Mouse (Mus musculus) limb, embryonic 12.5 days (tissue): Measurements from ENCODE around the gene Tmem258. TPM values are rescaled to one million over a fixed set of nuclear protein-coding genes. Genes with fewer than 3 reads are reported as not detected.

Experiments
- ATAC-seq: fragments of 200-750 bp; cut with Nextera tagmentation; 2 replicates; pipeline ENCODE4 v1.8.0; 2017; ENCODE audit warnings: low read depth, moderate TSS enrichment; ENCODE audit not compliant: insufficient number of reproducible peaks, insufficient read depth, low FRiP score, low TSS enrichment
- H3K27ac ChIP-seq: fragments of 300-500 bp; sonication (generic); 2 replicates; pipeline ENCODE4 v1.5.1; 2016; ENCODE audit warnings: mild to moderate bottlenecking, moderate library complexity
- H3K27me3 ChIP-seq: fragments of 300-500 bp; sonication (generic); 2 replicates; pipeline ENCODE4 v1.6.1; 2016; ENCODE audit warnings: mild to moderate bottlenecking, moderate library complexity
- H3K36me3 ChIP-seq: fragments of 300-500 bp; sonication (generic); 2 replicates; pipeline ENCODE4 v1.6.1; 2016; ENCODE audit warnings: mild to moderate bottlenecking, moderate library complexity
- H3K4me1 ChIP-seq: fragments of 300-500 bp; sonication (generic); replicated peaks from 2 replicates; pipeline ENCODE4 v1.6.1; 2016
- H3K4me2 ChIP-seq: fragments of 300-500 bp; sonication (generic); 2 replicates; pipeline ENCODE4 v1.6.1; 2016; ENCODE audit warnings: mild to moderate bottlenecking, moderate library complexity
- H3K4me3 ChIP-seq: fragments of 300-500 bp; sonication (generic); replicated peaks from 2 replicates; pipeline ENCODE4 v1.5.1; 2016; ENCODE audit warnings: mild to moderate bottlenecking
- H3K9ac ChIP-seq: fragments of 300-500 bp; sonication (generic); replicated peaks from 2 replicates; pipeline ENCODE4 v1.6.1; 2016; ENCODE audit warnings: mild to moderate bottlenecking, moderate library complexity
- H3K9me3 ChIP-seq: fragments of 300-500 bp; sonication (generic); 2 replicates; pipeline ENCODE4 v1.6.1; 2016; ENCODE audit warnings: mild to moderate bottlenecking, moderate library complexity
- WGBS: fragments of 180-500 bp; shearing (Covaris S2); methylation state at CpG from one replicate; pipeline ENCODE4 v1.1.7; 2016; 5-methylcytosine and 5-hydroxymethylcytosine counted together
- microRNA-seq: library from miRNA; unstranded; fragments of <30 nt; microRNA quantifications from one replicate; pipeline ENCODE4, GENCODE M21; 2017
- polyA plus RNA-seq: library from polyadenylated mRNA; unstranded; fragments of >200 nt; fragmentation: Nextera tagmentation; extraction: Ambion mirVana; gene quantifications from 2 replicates; pipeline ENCODE4 v1.2.1, GENCODE M21; 2016

Gene Tmem258
- polyA plus RNA-seq, 1 experiment from 2014 or later, result 421 TPM

DNA sequence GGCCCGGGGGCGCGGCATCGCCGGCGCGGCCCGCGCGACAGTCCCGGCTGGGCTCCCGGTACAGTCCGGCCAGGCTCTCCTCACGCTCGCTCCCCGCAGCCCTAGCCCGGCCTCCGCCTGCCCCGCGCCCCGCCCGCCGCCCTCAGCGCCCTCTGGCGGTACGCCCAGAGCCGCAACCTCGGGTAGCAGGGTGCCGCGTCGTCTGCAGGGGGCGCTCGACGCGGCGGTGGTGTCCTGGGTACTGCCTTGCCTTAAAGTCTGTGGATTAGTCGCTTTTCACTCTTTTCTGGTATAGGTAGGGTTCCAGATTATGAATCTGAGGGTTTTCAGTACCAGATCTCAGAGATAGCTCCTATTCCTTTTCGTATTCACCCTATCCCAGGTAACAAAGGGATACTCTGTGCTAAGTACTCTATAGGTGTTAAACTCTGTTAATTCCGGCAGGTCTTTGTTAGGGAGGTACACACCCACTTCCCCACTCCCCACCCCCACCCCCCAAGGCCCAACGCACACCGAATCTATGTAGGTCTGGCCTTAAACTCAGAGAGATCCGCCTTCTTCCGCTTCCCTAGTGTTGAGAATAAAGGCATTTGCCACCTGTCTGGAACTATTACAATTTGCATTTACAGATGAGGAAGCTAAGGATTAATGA is 37.0 kb downstream of the Tmem258 start, which contains the start of gene Myrf:
TSS of gene Myrf (minus strand) at position 95 of the 652 bp plus-strand sequence.
- no peaks in the 10 kb centered on the region for H3K36me3 ChIP-seq
- H3K27ac ChIP-seq, result no peak within 1 kb of the TSS
- H3K9me3 ChIP-seq, result no peaks in the 10 kb centered on the region
- H3K27me3 ChIP-seq, result no peaks in the 10 kb centered on the region; the same call in 1 of the 2 replicates
- H3K4me1 ChIP-seq, result peaks cover 41% of the 10 kb centered on the region
- peak within 1 kb of the TSS; percentile 78 for H3K4me2 ChIP-seq
- WGBS, result 8% methylated on average over 42 of the region's 43 CpGs
- H3K4me3 ChIP-seq, result peak within 1 kb of the TSS; percentile 55
- H3K9ac ChIP-seq, result peak within 1 kb of the TSS; percentile 72
- peak; percentile 48 for ATAC-seq

DNA sequence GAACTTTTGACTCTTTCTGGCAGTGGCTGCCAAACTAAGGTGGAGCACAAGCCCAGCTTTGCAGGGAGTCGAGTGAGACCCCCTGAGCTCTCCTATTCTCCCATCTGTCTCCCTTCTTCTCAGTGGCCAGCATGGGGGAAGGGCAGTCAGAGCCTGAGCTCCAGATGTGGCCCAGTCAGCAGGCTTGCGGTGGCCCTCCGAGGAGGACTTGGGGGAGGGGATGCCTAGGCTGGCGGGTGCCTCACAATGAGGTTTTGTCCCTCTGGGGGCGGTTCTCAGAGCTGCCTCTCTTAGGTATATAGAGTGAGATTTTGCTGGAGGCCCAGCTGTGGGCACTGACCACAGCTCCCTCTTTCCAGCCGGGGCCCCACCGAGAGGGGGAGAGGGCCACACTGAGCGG is 39.1 kb downstream of the Tmem258 start:
- Histone ChIP-seq H3K4me3 (no peak overlapping the region), H3K27ac (peak overlapping the region; percentile 51), H3K9me3 (no peaks in the 10 kb centered on the region), H3K9ac (0 out of 2 replicates have a peak overlapping the region, but pooled peaks have one; percentile 13), H3K4me1 (peaks cover 59% of the 10 kb centered on the region), H3K4me2 (0 out of 2 replicates have a peak overlapping the region, but pooled peaks have one; percentile 6), H3K27me3 (peaks cover 5% of the 10 kb centered on the region; the same call in 1 of the 2 replicates), H3K36me3 (0 out of 2 replicates have a peak, but pooled peaks cover 7% of the 10 kb centered on the region)
- WGBS, result 7% methylated on average over 8 of the region's 8 CpGs
- ATAC-seq, result no peak

DNA sequence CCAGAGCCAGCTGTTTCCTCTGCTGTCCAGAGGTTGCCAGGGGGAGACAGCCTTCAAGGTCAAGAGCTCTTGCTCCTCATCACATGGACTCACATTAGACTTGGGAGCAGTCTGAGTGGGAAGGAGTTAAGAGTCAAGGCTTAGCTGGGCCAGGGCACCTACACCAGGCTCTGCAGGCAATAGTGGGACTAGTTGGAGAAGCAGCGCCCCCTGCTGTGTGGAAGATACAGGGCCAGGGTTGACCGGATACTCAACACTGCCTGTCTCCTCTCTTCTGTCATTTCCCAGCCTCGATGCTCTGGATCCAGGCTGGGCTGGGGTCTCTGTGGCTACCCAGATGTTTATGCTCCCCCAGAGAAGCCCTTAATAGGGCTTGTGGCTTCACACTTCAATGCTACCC is 40.4 kb downstream of the Tmem258 start:
- Histone ChIP-seq H3K4me1 (peaks cover 58% of the 10 kb centered on the region), H3K9me3 (no peaks in the 10 kb centered on the region), H3K4me2 (no peak overlapping the region), H3K27ac (0 out of 2 replicates have a peak overlapping the region, but pooled peaks have one; percentile 5), H3K36me3 (0 out of 2 replicates have a peak, but pooled peaks cover 9% of the 10 kb centered on the region), H3K27me3 (peaks cover 14% of the 10 kb centered on the region), H3K9ac (no peak overlapping the region), H3K4me3 (no peak overlapping the region)
- ATAC-seq, result no peak
- WGBS, result 21% methylated on average over 3 of the region's 3 CpGs

DNA sequence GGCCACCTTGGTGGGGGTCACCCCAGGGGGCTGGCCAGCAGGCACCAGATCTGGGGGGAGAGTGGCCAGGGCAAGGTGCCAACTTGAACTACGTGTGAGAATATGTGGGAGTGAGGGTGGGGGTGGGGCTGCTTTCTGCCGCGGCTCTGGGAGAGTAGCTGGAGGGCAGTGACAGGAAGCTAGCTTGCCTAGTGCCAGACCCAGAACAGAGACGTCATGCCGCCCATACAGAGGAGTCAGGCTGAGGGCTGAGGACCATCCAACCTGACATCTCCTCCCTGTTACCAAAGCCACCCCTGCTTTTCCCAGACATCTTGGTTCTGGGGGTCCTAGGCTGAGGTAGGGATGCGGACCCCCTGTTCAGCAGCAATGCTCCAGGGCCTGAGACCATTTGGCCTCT is 43.4 kb downstream of the Tmem258 start:
- no peak for ATAC-seq
- Histone ChIP-seq H3K36me3 (0 out of 2 replicates have a peak, but pooled peaks cover 9% of the 10 kb centered on the region), H3K9ac (no peak overlapping the region), H3K27me3 (peaks cover 39% of the 10 kb centered on the region), H3K9me3 (no peaks in the 10 kb centered on the region), H3K27ac (no peak overlapping the region), H3K4me3 (no peak overlapping the region), H3K4me1 (peaks cover 46% of the 10 kb centered on the region), H3K4me2 (no peak overlapping the region; the same call in 1 of the 2 replicates)
- 19% methylated on average over 6 of the region's 6 CpGs for WGBS

DNA sequence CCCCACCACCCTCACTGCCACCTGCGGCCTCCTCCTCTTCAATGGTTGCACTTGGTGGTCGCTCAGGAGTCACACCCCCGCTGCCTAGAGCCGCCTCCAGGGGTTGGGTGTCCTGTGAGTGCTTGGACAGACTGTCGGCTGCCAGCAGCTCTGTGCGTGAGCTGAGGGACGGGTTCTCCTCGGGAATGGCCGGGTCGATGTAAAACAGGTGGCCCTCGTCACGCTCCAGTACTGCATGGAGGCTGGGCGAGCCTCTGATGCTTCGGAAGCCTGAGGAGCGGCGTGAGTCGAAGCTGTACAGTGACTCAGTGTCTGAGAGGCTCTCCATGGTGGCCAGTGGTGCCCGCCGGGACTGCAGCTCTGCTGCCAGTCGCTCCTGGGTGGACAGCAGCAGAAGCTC is 44.3 kb downstream of the Tmem258 start:
- Histone ChIP-seq H3K9me3 (no peaks in the 10 kb centered on the region), H3K4me1 (peaks cover 40% of the 10 kb centered on the region), H3K27ac (no peak overlapping the region), H3K36me3 (0 out of 2 replicates have a peak, but pooled peaks cover 9% of the 10 kb centered on the region), H3K9ac (no peak overlapping the region), H3K27me3 (peaks cover 39% of the 10 kb centered on the region), H3K4me3 (no peak overlapping the region), H3K4me2 (no peak overlapping the region)
- ATAC-seq, result peak; percentile 11; the same call in 1 of the 2 replicates
- 32% methylated on average over 20 of the region's 20 CpGs for WGBS

Small RNA genes lying within 50 kb of the gene (microRNA-seq; reads per million reads assigned to microRNA genes)
- gene Mir6993, result 1.2 reads per million

Other genes starting within 250 kb of the Tmem258 start
- 1,334 and 1,385 TPM in 2 replicates for gene Fth1, start 223.4 kb upstream of the Tmem258 start, polyA plus RNA-seq
- gene Best1, start 202.4 kb upstream of the Tmem258 start, polyA plus RNA-seq, result 2.2 and 2.3 TPM in 2 replicates
- gene Rab3il1, start 202.3 kb upstream of the Tmem258 start, polyA plus RNA-seq, result 32.0 and 35.8 TPM in 2 replicates
- gene Fads3, start 162.4 kb upstream of the Tmem258 start, polyA plus RNA-seq, result 5.8 and 5.9 TPM in 2 replicates
- 117 and 124 TPM in 2 replicates for gene Fads2, start 102.3 kb upstream of the Tmem258 start, polyA plus RNA-seq
- 134 and 144 TPM in 2 replicates for gene Fads1, start 21.1 kb upstream of the Tmem258 start, polyA plus RNA-seq
- 109 and 115 TPM in 2 replicates for gene Fen1, start 155 bp downstream of the Tmem258 start, polyA plus RNA-seq
- 2.6 and 2.7 TPM in 2 replicates for gene Myrf, start 36.7 kb downstream of the Tmem258 start, polyA plus RNA-seq
- 1.8 and 2.4 TPM in 2 replicates for gene Dagla, start 100.9 kb downstream of the Tmem258 start, polyA plus RNA-seq
- 0.33 and 0.84 TPM in 2 replicates for gene Syt7, start 185.1 kb downstream of the Tmem258 start, polyA plus RNA-seq